Mouse (Mus musculus) lung, postnatal 14 days (tissue): ENCODE measurements around the gene Naga.

ENCODE experiments used
- DNase-seq: peaks from one replicate; pipeline ENCODE4 v3.0.0; 2021

Gene Naga

GRCm38 (mm10) chr15:82337875-82338274, 850 bp downstream of the Naga start:
- DNase-seq: no peak

GRCm38 (mm10) chr15:82336629-82337028, 2.1 kb downstream of the Naga start:
- DNase-seq: no peak

GRCm38 (mm10) chr15:82335194-82335593, 3.5 kb downstream of the Naga start:
- no peak for DNase-seq

GRCm38 (mm10) chr15:82325382-82325781, 13.3 kb downstream of the Naga start:
- no peak for DNase-seq

GRCm38 (mm10) chr15:82322195-82322594, 16.5 kb downstream of the Naga start:
- no peak for DNase-seq

- DNase-seq: no peak
Observed at GRCm38 (mm10) chr15:82319613-82320012, 19.1 kb downstream of the Naga start.

GRCm38 (mm10) chr15:82317839-82318238, 20.9 kb downstream of the Naga start:
- no peak for DNase-seq

GRCm38 (mm10) chr15:82308416-82308815, 30.3 kb downstream of the Naga start:
- no peak for DNase-seq

- DNase-seq: no peak
Observed at GRCm38 (mm10) chr15:82307107-82307506, 31.6 kb downstream of the Naga start.

GRCm38 (mm10) chr15:82298764-82299561, 39.8 kb downstream of the Naga start, which contains the start of gene Wbp2nl:
Gene Wbp2nl, plus strand, starts transcription at chr15:82298954.
- no peak for DNase-seq

GRCm38 (mm10) chr15:82294059-82294458, 44.7 kb downstream of the Naga start:
- no peak for DNase-seq

- DNase-seq: no peak
Observed at GRCm38 (mm10) chr15:82293271-82293711, 45.4 kb downstream of the Naga start.

GRCm38 (mm10) chr15:82292851-82293250, 45.9 kb downstream of the Naga start:
- DNase-seq: no peak

- no peak for DNase-seq
Observed at GRCm38 (mm10) chr15:82290252-82290651, 48.5 kb downstream of the Naga start.

- no peak for DNase-seq
Observed at GRCm38 (mm10) chr15:82286157-82286556, 52.6 kb downstream of the Naga start.

- DNase-seq: no peak
Observed at GRCm38 (mm10) chr15:82280638-82281037, 58.1 kb downstream of the Naga start.
